ENCODE assay signal across 8 mouse cellular contexts in the genomic region with DNA sequence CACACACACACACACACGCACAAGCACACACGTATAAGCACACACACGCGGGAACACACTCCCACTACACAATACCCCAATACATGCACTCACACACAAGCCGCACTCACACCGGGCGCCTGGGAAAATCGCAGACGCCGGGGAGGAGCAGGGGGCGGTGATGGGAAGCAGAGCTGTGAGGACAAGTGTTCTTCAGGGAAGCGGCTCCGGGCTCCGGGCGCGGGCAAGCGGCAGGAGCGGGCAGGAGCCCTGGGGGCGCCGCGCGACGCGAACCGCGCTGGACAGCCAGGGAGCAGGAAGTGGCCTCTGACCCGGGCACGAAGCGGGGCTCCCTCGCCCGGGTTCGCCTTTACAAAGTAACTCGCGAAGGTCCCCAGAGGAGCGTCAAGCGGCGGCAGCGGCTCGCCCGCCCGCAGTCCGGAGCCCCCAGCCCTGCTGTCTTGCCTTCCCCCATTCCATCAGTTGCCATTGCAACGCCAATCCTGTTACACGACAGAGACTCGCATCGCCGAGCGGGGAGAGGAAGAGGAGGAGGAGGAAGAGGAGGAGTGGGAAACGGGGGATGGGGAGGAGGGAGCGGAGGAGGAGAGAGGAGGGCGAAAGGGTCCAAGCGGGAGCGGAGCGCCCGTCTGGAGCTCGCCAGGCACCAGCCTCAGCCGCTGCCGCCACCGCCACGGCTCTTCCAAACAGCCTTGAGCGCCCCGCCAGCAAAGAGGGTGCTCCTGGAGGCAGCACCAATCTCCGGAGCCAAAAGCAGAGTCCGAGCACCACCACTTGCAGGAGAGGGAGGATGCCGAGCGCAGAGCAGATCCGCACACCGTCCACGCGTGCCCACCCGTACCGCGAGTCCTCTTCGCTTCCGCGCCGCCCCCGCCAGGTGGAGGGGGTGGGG. TPM values are rescaled to one million over a fixed set of nuclear protein-coding genes. Genes with fewer than 3 reads are reported as not detected.
A peak's percentile ranks its signal among the peaks of the same experiment; 100 is the strongest.
DNase-seq lines count a peak whose midpoint lies in the region; ATAC-seq lines count a peak whose summit lies in the region.

No protein-coding gene starts in this region.

- H3K9ac ChIP-seq in embryonic facial prominence, embryonic 14.5 days (ENCODE audit: low read depth, low read length), result peak overlapping the region; percentile 67
- H3K9ac ChIP-seq in hindbrain, embryonic 11.5 days (ENCODE audit: low read depth, low read length), result peak overlapping the region; percentile 75

- no peaks in the 10 kb centered on the region for H3K36me3 ChIP-seq in embryonic facial prominence, embryonic 14.5 days (ENCODE audit: control insufficient read depth, insufficient read depth, low read length)
- H3K36me3 ChIP-seq in hindbrain, embryonic 11.5 days (ENCODE audit: control insufficient read depth, insufficient read depth, low read length), result no peaks in the 10 kb centered on the region

- H3K27ac ChIP-seq in embryonic facial prominence, embryonic 14.5 days (replicated peaks; ENCODE audit: low read depth, low read length), result no peak overlapping the region
- peak overlapping the region; percentile 73 for H3K27ac ChIP-seq in hindbrain, embryonic 11.5 days (ENCODE audit: low read depth, low read length)

- peak; percentile 64 for ATAC-seq in embryonic facial prominence, embryonic 14.5 days (ENCODE audit: low read depth)
- ATAC-seq in hindbrain, embryonic 11.5 days (ENCODE audit: low FRiP score), result peak; percentile 74

- peak overlapping the region; percentile 67 for H3K4me3 ChIP-seq in embryonic facial prominence, embryonic 14.5 days (ENCODE audit: low read depth, low read length)
- H3K4me3 ChIP-seq in hindbrain, embryonic 11.5 days (ENCODE audit: low read depth, low read length), result peak overlapping the region; percentile 73

- 1% methylated on average over 39 of the region's 78 CpGs for WGBS in embryonic facial prominence, embryonic 14.5 days
- under 1% methylated on average over 62 of the region's 78 CpGs for WGBS in hindbrain, embryonic 11.5 days

- H3K4me2 ChIP-seq in embryonic facial prominence, embryonic 14.5 days (ENCODE audit: low read depth, low read length), result peak overlapping the region; percentile 98
- peak overlapping the region; percentile 94 for H3K4me2 ChIP-seq in hindbrain, embryonic 11.5 days (replicated peaks; ENCODE audit: low read depth, low read length)

- DNase-seq in gastrocnemius, postnatal 10 days, result peak; percentile 26
- no peak for DNase-seq in gastrocnemius, adult 8-10 months (ENCODE audit: low spot score in 2 of 2)
- peak; percentile 13 for DNase-seq in adrenal gland, postnatal 25 days
- peak; percentile 57 for DNase-seq in embryonic facial prominence, embryonic 14.5 days (ENCODE audit: low spot score)
- peak; percentile 76 for DNase-seq in hindbrain, embryonic 11.5 days (ENCODE audit: low spot score)
- peak; percentile 67 to 77 for DNase-seq in left cerebral cortex, postnatal 14 days (ENCODE audit: low spot score in 2 of 2)
- DNase-seq in neural tube, embryonic 10.5 days (ENCODE audit: extremely low spot score, low spot score), result peak; percentile 70
- no peak for DNase-seq in adipocyte (ENCODE audit: low spot score)

- intact Hi-C loops in left cerebral cortex, postnatal 14 days (cut with DNase I), result loop anchor here (5.0 to 10.0 kb wide), 3 partner anchors 127 to 1067 kb away; no protein-coding TSS in a partner anchor

- H3K27me3 ChIP-seq in embryonic facial prominence, embryonic 14.5 days (replicated peaks; ENCODE audit: control insufficient read depth, insufficient read depth, low read length), result peaks cover 31% of the 10 kb centered on the region
- H3K27me3 ChIP-seq in hindbrain, embryonic 11.5 days (ENCODE audit: control insufficient read depth, insufficient read depth, low read length), result no peaks in the 10 kb centered on the region

- H3K4me1 ChIP-seq in embryonic facial prominence, embryonic 14.5 days (ENCODE audit: control insufficient read depth, insufficient read depth, low read length), result 0 out of 2 replicates have a peak, but pooled peaks cover 4% of the 10 kb centered on the region
- no peaks in the 10 kb centered on the region for H3K4me1 ChIP-seq in hindbrain, embryonic 11.5 days (replicated peaks; ENCODE audit: control insufficient read depth, insufficient read depth, low read length)

- H3K9me3 ChIP-seq in embryonic facial prominence, embryonic 14.5 days (ENCODE audit: control insufficient read depth, low read length), result no peaks in the 10 kb centered on the region
- H3K9me3 ChIP-seq in hindbrain, embryonic 11.5 days (ENCODE audit: control insufficient read depth, low read length), result no peaks in the 10 kb centered on the region

RNA-seq across cellular contexts. Expression of gene Mdga2, which starts 0.8 kb away (rescaled TPM):
- under 1 TPM; 0.47 to 0.70 TPM for total RNA-seq in gastrocnemius, postnatal 10 days (2021)
- total RNA-seq in gastrocnemius, adult 8-10 months (2022), result 1 to 10 TPM in 1 of 4 experiments, under 1 TPM in 2, not detected in 1; 0.04 to 2.0 (median 0.15) TPM
- 2.9 and 3.7 TPM in 2 replicates for total RNA-seq in adrenal gland, postnatal 25 days (2021)
- polyA plus RNA-seq in embryonic facial prominence, embryonic 14.5 days (2014; fragmentation: Nextera tagmentation; extraction: Ambion mirVana), result 3.0 and 3.6 TPM in 2 replicates
- 5.1 and 7.2 TPM in 2 replicates for polyA plus RNA-seq in hindbrain, embryonic 11.5 days (2014; fragmentation: Nextera tagmentation; extraction: Ambion mirVana)
- 10 to 100 TPM; 50.0 to 56.2 TPM for total RNA-seq in left cerebral cortex, postnatal 14 days (2021)

Comparison
In these comparisons a context has a peak if more than half of its experiments do, and no peak if none do; other contexts are left out.
1. DNase-seq: peak in gastrocnemius, postnatal 10 days (single experiment), adrenal gland, postnatal 25 days (single experiment), embryonic facial prominence, embryonic 14.5 days (single experiment), hindbrain, embryonic 11.5 days (single experiment), left cerebral cortex, postnatal 14 days (2 of 2) and neural tube, embryonic 10.5 days (single experiment); none in gastrocnemius, adult 8-10 months (0 of 2) and adipocyte (single experiment).
2. RNA of gene Mdga2, which starts 0.8 kb away (total RNA-seq): 50.0 to 56.2 TPM in left cerebral cortex, postnatal 14 days; 2.9 to 3.7 TPM in adrenal gland, postnatal 25 days, 0.47 to 0.70 TPM in gastrocnemius, postnatal 10 days and 0.04 to 2.0 TPM in gastrocnemius, adult 8-10 months; every median in the first group is over 10 times any median in the second.